8 mouse cellular contexts compared by ENCODE assay signal in the genomic region with DNA sequence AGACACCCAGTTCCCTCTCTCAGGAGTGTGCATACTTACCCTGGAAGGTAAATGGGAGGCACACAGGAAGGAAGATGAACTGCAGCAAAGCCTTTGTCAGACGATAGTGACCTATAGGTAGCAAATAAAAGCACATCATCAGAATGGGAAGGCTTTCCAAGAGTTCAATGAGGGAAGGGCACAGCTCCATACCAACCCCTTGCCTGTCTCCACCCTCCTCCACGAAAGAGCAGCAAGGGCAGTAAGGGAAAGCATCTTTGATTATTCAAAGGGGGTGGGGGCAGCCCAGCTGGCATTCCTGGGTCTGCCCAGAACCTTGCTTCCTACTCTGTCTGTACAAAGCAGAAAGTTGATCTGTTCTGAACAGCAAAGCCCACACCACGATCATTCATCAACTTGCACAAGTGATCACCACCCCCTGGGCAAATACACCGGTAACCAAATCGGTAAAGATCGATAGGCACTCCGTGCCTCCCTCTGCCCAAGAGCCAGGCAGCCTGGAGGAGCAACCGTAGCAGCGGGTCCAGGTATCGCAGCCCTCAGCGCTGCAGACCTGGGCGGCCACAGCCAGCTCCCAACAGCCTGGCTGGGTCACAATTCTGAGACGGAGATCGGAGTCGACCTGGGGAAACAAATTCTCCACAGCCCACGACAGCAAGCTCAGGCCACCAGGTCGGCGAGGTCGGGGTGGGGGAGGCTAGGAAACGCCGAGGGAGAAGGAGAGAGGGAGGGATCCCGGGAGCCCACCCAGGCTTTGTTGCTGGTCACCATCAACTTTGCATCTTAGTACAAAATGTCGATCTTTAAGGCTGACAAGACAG. TPM values are rescaled to one million over a fixed set of nuclear protein-coding genes. Genes with fewer than 3 reads are reported as not detected.
DNase-seq lines count a peak whose midpoint lies in the region; ATAC-seq and TF ChIP-seq lines count a peak whose summit lies in the region.

No protein-coding gene starts in this region.

- no peak for TF ChIP-seq CTCF in lung, adult 2 months (IDR thresholded peaks at IDR 0.05; ENCODE audit: insufficient read depth, low read length)

- ATAC-seq in forebrain, embryonic 12.5 days (ENCODE audit: low FRiP score) = 0 out of 2 replicates have a peak, but pooled peaks have one; percentile 5
- no peak for ATAC-seq in intestine, embryonic 14.5 days (replicated peaks; ENCODE audit: low FRiP score, low TSS enrichment, low read depth)
- ATAC-seq in liver, embryonic 11.5 days (replicated peaks; ENCODE audit: low FRiP score) = no peak
- ATAC-seq in neural tube, embryonic 11.5 days (ENCODE audit: insufficient read depth, low FRiP score, low TSS enrichment) = no peak
- ATAC-seq in monocyte, adult 5-6 weeks (replicated peaks; ENCODE audit: insufficient number of reproducible peaks, low FRiP score, low TSS enrichment, poor library complexity, severe bottlenecking) = no peak

- 0 out of 2 replicates have a peak overlapping the region, but pooled peaks have one; percentile 15 for H3K27ac ChIP-seq in forebrain, embryonic 12.5 days
- H3K27ac ChIP-seq in intestine, embryonic 14.5 days (ENCODE audit: low read depth) = no peak overlapping the region
- no peak overlapping the region for H3K27ac ChIP-seq in liver, embryonic 11.5 days (ENCODE audit: low read depth, low read length)
- H3K27ac ChIP-seq in neural tube, embryonic 11.5 days (ENCODE audit: low read depth, low read length) = no peak overlapping the region

- H3K4me2 ChIP-seq in forebrain, embryonic 12.5 days = peak overlapping the region; percentile 100
- peak overlapping the region; percentile 92 for H3K4me2 ChIP-seq in intestine, embryonic 14.5 days (ENCODE audit: low read length)
- peak overlapping the region; percentile 99 for H3K4me2 ChIP-seq in liver, embryonic 11.5 days
- peak overlapping the region; percentile 100 for H3K4me2 ChIP-seq in neural tube, embryonic 11.5 days (ENCODE audit: low read depth)

- 14% methylated on average over 23 of the region's 23 CpGs for WGBS in lung, adult 2 months
- 4% methylated on average over 23 of the region's 23 CpGs for WGBS in forebrain, embryonic 12.5 days
- 5% methylated on average over 23 of the region's 23 CpGs for WGBS in intestine, embryonic 14.5 days
- WGBS in liver, embryonic 11.5 days = 11% methylated on average over 23 of the region's 23 CpGs
- WGBS in neural tube, embryonic 11.5 days = 2% methylated on average over 23 of the region's 23 CpGs

- DNase-seq in lung, adult 2 months = peak; percentile 14
- no peak for DNase-seq in lung, adult 18-20 months
- DNase-seq in brain, adult 2 months (ENCODE audit: low read depth, low spot score) = peak; percentile 17
- DNase-seq in intestine, embryonic 14.5 days (ENCODE audit: low spot score) = peak; percentile 79
- peak; percentile 68 for DNase-seq in liver, embryonic 11.5 days (ENCODE audit: low spot score)
- DNase-seq in neural tube, embryonic 11.5 days (ENCODE audit: low spot score) = peak; percentile 52

- no peaks in the 10 kb centered on the region for H3K9me3 ChIP-seq in forebrain, embryonic 12.5 days
- no peaks in the 10 kb centered on the region for H3K9me3 ChIP-seq in intestine, embryonic 14.5 days (ENCODE audit: control insufficient read depth, low read length)
- no peaks in the 10 kb centered on the region for H3K9me3 ChIP-seq in liver, embryonic 11.5 days (ENCODE audit: control insufficient read depth, low read length)
- H3K9me3 ChIP-seq in neural tube, embryonic 11.5 days (ENCODE audit: control insufficient read depth, low read length) = no peaks in the 10 kb centered on the region

- no peaks in the 10 kb centered on the region for H3K36me3 ChIP-seq in forebrain, embryonic 12.5 days (replicated peaks)
- peaks cover 6% of the 10 kb centered on the region; the same call in 1 of the 2 replicates for H3K36me3 ChIP-seq in intestine, embryonic 14.5 days (ENCODE audit: control insufficient read depth, insufficient read depth, low read length)
- no peaks in the 10 kb centered on the region for H3K36me3 ChIP-seq in liver, embryonic 11.5 days (ENCODE audit: control insufficient read depth, insufficient read depth, low read length)
- H3K36me3 ChIP-seq in neural tube, embryonic 11.5 days (ENCODE audit: control insufficient read depth, insufficient read depth, low read length) = no peaks in the 10 kb centered on the region

- no peak for TF ChIP-seq POLR2A in lung, adult 2 months (IDR thresholded peaks at IDR 0.05; ENCODE audit: borderline replicate concordance, extremely low read depth, low read depth, low read length)

- H3K4me3 ChIP-seq in lung, adult 2 months (replicated peaks; ENCODE audit: extremely low read depth, low read depth, low read length) = peak overlapping the region; percentile 82
- H3K4me3 ChIP-seq in forebrain, embryonic 12.5 days (replicated peaks) = peak overlapping the region; percentile 94
- H3K4me3 ChIP-seq in intestine, embryonic 14.5 days (ENCODE audit: low read depth, low read length) = peak overlapping the region; percentile 86
- peak overlapping the region; percentile 95 for H3K4me3 ChIP-seq in liver, embryonic 11.5 days (ENCODE audit: low read depth, low read length)
- peak overlapping the region; percentile 91 for H3K4me3 ChIP-seq in neural tube, embryonic 11.5 days (ENCODE audit: low read depth, low read length)

- no peaks in the 10 kb centered on the region for H3K27me3 ChIP-seq in forebrain, embryonic 12.5 days
- no peaks in the 10 kb centered on the region for H3K27me3 ChIP-seq in intestine, embryonic 14.5 days (replicated peaks; ENCODE audit: control insufficient read depth, insufficient read depth, low read length)
- H3K27me3 ChIP-seq in liver, embryonic 11.5 days (replicated peaks; ENCODE audit: control insufficient read depth, insufficient read depth, low read length) = no peaks in the 10 kb centered on the region
- H3K27me3 ChIP-seq in neural tube, embryonic 11.5 days (ENCODE audit: control insufficient read depth, insufficient read depth, low read length) = no peaks in the 10 kb centered on the region

- peak overlapping the region; percentile 96 for H3K9ac ChIP-seq in forebrain, embryonic 12.5 days
- H3K9ac ChIP-seq in intestine, embryonic 14.5 days (ENCODE audit: low read length) = peak overlapping the region; percentile 89
- peak overlapping the region; percentile 94 for H3K9ac ChIP-seq in liver, embryonic 11.5 days (ENCODE audit: low read depth, low read length)
- H3K9ac ChIP-seq in neural tube, embryonic 11.5 days (ENCODE audit: low read length) = peak overlapping the region; percentile 85

- no peaks in the 10 kb centered on the region for H3K4me1 ChIP-seq in lung, adult 2 months (ENCODE audit: control insufficient read depth, insufficient read depth, low read length)
- peaks cover 10% of the 10 kb centered on the region; the same call in 1 of the 2 replicates for H3K4me1 ChIP-seq in forebrain, embryonic 12.5 days
- H3K4me1 ChIP-seq in intestine, embryonic 14.5 days (replicated peaks; ENCODE audit: control insufficient read depth, insufficient read depth, low read length) = 0 out of 2 replicates have a peak, but pooled peaks cover 6% of the 10 kb centered on the region
- H3K4me1 ChIP-seq in liver, embryonic 11.5 days (replicated peaks; ENCODE audit: control insufficient read depth, insufficient read depth, low read length) = peaks cover 5% of the 10 kb centered on the region; the same call in 1 of the 2 replicates
- no peaks in the 10 kb centered on the region for H3K4me1 ChIP-seq in neural tube, embryonic 11.5 days (ENCODE audit: control insufficient read depth, insufficient read depth, low read length)

RNA-seq across cellular contexts. Expression of a gene that starts 3.1 kb away (rescaled TPM):
- 5.3 and 6.8 TPM in 2 replicates for polyA plus RNA-seq in lung, adult 2 months (2012; rRNA removed)
- polyA plus RNA-seq in forebrain, embryonic 12.5 days (2016; fragmentation: Nextera tagmentation; extraction: Ambion mirVana) = 40.7 and 43.3 TPM in 2 replicates
- 34.0 and 38.2 TPM in 2 replicates for polyA plus RNA-seq in intestine, embryonic 14.5 days (2014; fragmentation: Nextera tagmentation; extraction: Ambion mirVana)
- 19.2 and 19.6 TPM in 2 replicates for polyA plus RNA-seq in liver, embryonic 11.5 days (2014; fragmentation: Nextera tagmentation; extraction: Ambion mirVana)
- 24.0 and 24.6 TPM in 2 replicates for polyA plus RNA-seq in neural tube, embryonic 11.5 days (2014; fragmentation: Nextera tagmentation; extraction: Ambion mirVana)
- total RNA-seq in monocyte, adult 5-6 weeks (2017) = 30.7 to 54.8 TPM (median 39.8 TPM) in 3 replicates

Comparison
In these comparisons a context has a peak if more than half of its experiments do, and no peak if none do; other contexts are left out.
1. DNase-seq: peak in lung, adult 2 months (single experiment), brain, adult 2 months (single experiment), intestine, embryonic 14.5 days (single experiment), liver, embryonic 11.5 days (single experiment) and neural tube, embryonic 11.5 days (single experiment); none in lung, adult 18-20 months (0 of 2).
2. Peak in every context shown above with its lines, with median percentiles within 50 percentile points of each other: H3K4me3 ChIP-seq, H3K4me2 ChIP-seq and H3K9ac ChIP-seq.